ENCODE assay signal across 23 mouse cellular contexts in the genomic region with DNA sequence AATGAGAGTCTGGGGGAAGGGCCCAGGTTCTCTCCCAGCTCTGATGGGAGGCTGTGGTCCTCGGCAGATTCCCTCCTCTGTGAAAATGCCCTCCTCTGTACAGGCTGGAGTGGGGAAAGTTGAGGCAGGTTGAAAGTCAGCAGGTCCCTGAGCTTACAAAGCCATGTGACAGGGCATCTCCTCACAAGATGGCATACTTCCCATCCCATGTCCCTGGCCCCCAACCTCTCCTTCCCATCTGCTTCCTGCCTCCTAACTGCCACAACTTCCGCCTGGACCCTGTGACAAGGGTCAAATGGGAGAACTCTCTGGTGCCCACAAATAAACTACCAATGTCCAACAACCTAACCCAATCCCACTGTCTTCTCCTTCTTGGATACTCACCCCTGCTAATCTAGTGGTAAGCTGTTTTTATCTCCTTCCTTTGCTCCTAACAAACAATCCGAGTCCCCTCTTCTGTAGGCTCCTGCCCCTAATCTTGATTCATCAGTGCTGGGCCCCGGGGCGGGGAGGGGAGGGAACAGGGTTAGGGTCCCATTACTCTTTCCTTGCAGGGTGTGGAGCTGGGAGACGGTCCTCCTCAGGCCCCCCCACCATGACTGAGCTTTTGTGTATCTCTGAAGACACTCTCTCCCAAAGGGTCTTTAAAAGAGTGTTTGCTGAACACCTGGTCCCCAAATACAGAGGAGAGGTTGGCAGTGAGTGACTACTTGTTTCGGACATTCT. TPM values are rescaled to one million over a fixed set of nuclear protein-coding genes. Genes with fewer than 3 reads are reported as not detected.
DNase-seq lines count a peak whose midpoint lies in the region; ATAC-seq and TF ChIP-seq lines count a peak whose summit lies in the region.
"Had no signal": no experiment of that assay in that cellular context is flagged by ENCODE, and none has a peak within 500 bp of the region (broad histone marks: within the 10 kb centered on the region; RNA-seq: fewer than 3 reads in every experiment).

No protein-coding gene starts in this region.

- peak overlapping the region; percentile 84 for H3K27ac ChIP-seq in layer of hippocampus, adult 2 months
- H3K27ac ChIP-seq: embryonic facial prominence, embryonic 15.5 days; hindbrain, embryonic 13.5 days; hindbrain, postnatal 0 days had no signal

- no peak overlapping the region; the same call in 1 of the 2 replicates for H3K4me3 ChIP-seq in layer of hippocampus, adult 2 months
- H3K4me3 ChIP-seq: erythroblast, embryonic 14.5 days had no signal

- ATAC-seq in cerebellum, adult (ENCODE audit: insufficient number of reproducible peaks, low FRiP score, low TSS enrichment): no peak
- ATAC-seq: CD4-positive, CD25-positive, alpha-beta regulatory T cell, adult 4 months; hindbrain, postnatal 0 days had no signal

- DNase-seq in cerebellum, adult 11 months: peak; percentile 59
- DNase-seq in layer of hippocampus, adult 2 months (ENCODE audit: low spot score in 2 of 2): no peak
- no peak for DNase-seq in layer of hippocampus, adult 9-11 months
- peak; percentile 53 to 62 for DNase-seq in cerebellum, postnatal 14 days
- DNase-seq in left cerebral cortex, adult 9 months (ENCODE audit: low spot score in 2 of 2): no peak
- DNase-seq in left cerebral cortex, postnatal 25 days (ENCODE audit: low spot score in 2 of 2): no peak
- DNase-seq: adrenal gland, adult 8-10 months; B cell, adult 2 months; gastrocnemius, postnatal 10 days; heart, adult 18-20 months; heart, postnatal 10 days; heart, postnatal 4 days; kidney, adult 11 months had no signal

- intact Hi-C loops in left cerebral cortex, postnatal 25 days (cut with DNase I): no loop called here

- no peak for TF ChIP-seq CTCF in layer of hippocampus, adult 2 months (conservative IDR thresholded peaks at IDR 0.05)

RNA-seq across cellular contexts. Expression of a gene that starts 2.7 kb away (rescaled TPM):
- 10 to 100 TPM; 47.4 to 47.5 TPM for total RNA-seq in layer of hippocampus, adult 2 months (2021)
- total RNA-seq in left cerebral cortex, postnatal 25 days (2021): 10 to 100 TPM; 41.0 to 42.0 TPM
- total RNA-seq: common myeloid progenitor, adult 5-6 weeks; gastrocnemius, postnatal 4 days; heart, postnatal 10 days had no signal

RNA-seq across cellular contexts. Expression of a gene that starts 12.6 kb away (rescaled TPM):
- total RNA-seq in layer of hippocampus, adult 2 months (2021): 10 to 100 TPM; 22.4 to 22.5 TPM
- total RNA-seq in left cerebral cortex, postnatal 25 days (2021): 10 to 100 TPM; 14.5 to 17.4 TPM

RNA-seq across cellular contexts. Expression of a gene that starts 33.2 kb away (rescaled TPM):
- 10 to 100 TPM; 13.2 to 15.1 TPM for total RNA-seq in layer of hippocampus, adult 2 months (2021)
- 10 to 100 TPM in 1 of 2 experiments, 1 to 10 TPM in 1; 9.5 to 10.8 TPM for total RNA-seq in left cerebral cortex, postnatal 25 days (2021)

RNA-seq across cellular contexts. Expression of a gene that starts 42.7 kb away (rescaled TPM):
- under 1 TPM; 0.51 to 0.59 TPM for total RNA-seq in layer of hippocampus, adult 2 months (2021)
- under 1 TPM; 0.62 to 0.96 TPM for total RNA-seq in left cerebral cortex, postnatal 25 days (2021)
- total RNA-seq: adrenal gland, adult 8-10 months; adrenal gland, postnatal 36 days; common myeloid progenitor, adult 5-6 weeks; G1E; gastrocnemius, postnatal 10 days; gastrocnemius, postnatal 4 days; heart, adult 18-20 months; heart, postnatal 10 days; heart, postnatal 4 days had no signal

RNA-seq across cellular contexts. Expression of a gene that starts 57.5 kb away (rescaled TPM):
- total RNA-seq in layer of hippocampus, adult 2 months (2021): under 1 TPM; 0.37 to 0.64 TPM
- total RNA-seq in left cerebral cortex, postnatal 25 days (2021): under 1 TPM; 0.18 to 0.28 TPM
- total RNA-seq: common myeloid progenitor, adult 5-6 weeks; gastrocnemius, postnatal 4 days had no signal

Comparison
In these comparisons a context has a peak if more than half of its experiments do, and no peak if none do; other contexts are left out.
1. DNase-seq: peak in cerebellum, adult 11 months (single experiment) and cerebellum, postnatal 14 days (2 of 2); none in layer of hippocampus, adult 2 months (0 of 2), layer of hippocampus, adult 9-11 months (single experiment), left cerebral cortex, adult 9 months (0 of 2) and left cerebral cortex, postnatal 25 days (0 of 2).